Mouse (Mus musculus) heart, postnatal 0 days (tissue): ENCODE measurements around the gene Abcc4. TPM values are rescaled to one million over a fixed set of nuclear protein-coding genes. Genes with fewer than 3 reads are reported as not detected.
A peak's percentile ranks its signal among the peaks of the same experiment; 100 is the strongest.

Experiments used
- ATAC-seq: fragments of 200-750 bp; cut with Nextera tagmentation; 2 replicates; pipeline ENCODE4 v1.8.0; 2017; ENCODE audit warnings: low read depth, moderate number of reproducible peaks, moderate library complexity; ENCODE audit not compliant: insufficient read depth
- DNase-seq: peaks from one replicate; pipeline ENCODE4 v3.0.0-alpha.2; 2016; ENCODE audit warnings: low spot score
- H3K27ac ChIP-seq: fragments of 300-500 bp; sonication (generic); 2 replicates; pipeline ENCODE4 v1.5.1; 2014; ENCODE audit warnings: low read depth, mild to moderate bottlenecking
- H3K27me3 ChIP-seq: fragments of 300-500 bp; sonication (generic); 2 replicates; pipeline ENCODE4 v1.6.1; 2014; ENCODE audit warnings: low read length, mixed read lengths; ENCODE audit not compliant: control insufficient read depth, insufficient read depth
- H3K36me3 ChIP-seq: fragments of 300-500 bp; sonication (generic); replicated peaks from 2 replicates; pipeline ENCODE4 v1.6.1; 2014; ENCODE audit warnings: low read length, mixed read lengths; ENCODE audit not compliant: control insufficient read depth, insufficient read depth
- H3K4me1 ChIP-seq: fragments of 300-500 bp; sonication (generic); 2 replicates; pipeline ENCODE4 v1.6.1; 2014; ENCODE audit warnings: antibody characterized with exemption; ENCODE audit not compliant: control insufficient read depth, insufficient read depth
- H3K4me2 ChIP-seq: fragments of 300-500 bp; sonication (generic); 2 replicates; pipeline ENCODE4 v1.6.1; 2014; ENCODE audit warnings: low read depth, mild to moderate bottlenecking, low read length, moderate library complexity
- H3K4me3 ChIP-seq: fragments of 300-500 bp; sonication (generic); 2 replicates; pipeline ENCODE4 v1.5.1; 2014; ENCODE audit warnings: low read depth, low read length
- H3K9ac ChIP-seq: fragments of 300-500 bp; sonication (generic); replicated peaks from 2 replicates; pipeline ENCODE4 v1.6.1; 2014; ENCODE audit warnings: low read depth, low read length, mixed read lengths
- H3K9me3 ChIP-seq: fragments of 300-500 bp; sonication (generic); replicated peaks from 2 replicates; pipeline ENCODE4 v1.6.1; 2016; ENCODE audit warnings: low read length; ENCODE audit not compliant: control insufficient read depth
- CTCF ChIP-seq: IDR thresholded peaks from 2 replicates; pipeline ENCODE4 v1.5.1; 2016; ENCODE audit warnings: antibody characterized with exemption, control low read depth, low read depth
- EP300 ChIP-seq: IDR thresholded peaks from 2 replicates; pipeline ENCODE4 v1.6.1; 2016; ENCODE audit warnings: antibody characterized with exemption, low read depth
- WGBS: fragments of 180-500 bp; shearing (Covaris S2); extraction: QIAGEN DNeasy Blood & Tissue Kit; methylation state at CpG from one replicate; pipeline ENCODE4 v1.1.7; 2014; 5-methylcytosine and 5-hydroxymethylcytosine counted together
- polyA plus RNA-seq: library from polyadenylated mRNA; unstranded; fragments of >200 nt; fragmentation: Nextera tagmentation; extraction: Ambion mirVana; gene quantifications from 2 replicates; pipeline ENCODE4 v1.2.1, GENCODE M21; 2015
- total RNA-seq: library from RNA; depleted of rRNA; stranded (reverse); fragments of >200 nt; gene quantifications from 2 replicates; pipeline ENCODE4 v1.2.3, GENCODE M21; 2014; ENCODE audit warnings: low replicate concordance

The Abcc4 gene
- total and polyA plus RNA-seq, 2 experiments from 2014 or later: 0.83 to 2.0 TPM

DNA sequence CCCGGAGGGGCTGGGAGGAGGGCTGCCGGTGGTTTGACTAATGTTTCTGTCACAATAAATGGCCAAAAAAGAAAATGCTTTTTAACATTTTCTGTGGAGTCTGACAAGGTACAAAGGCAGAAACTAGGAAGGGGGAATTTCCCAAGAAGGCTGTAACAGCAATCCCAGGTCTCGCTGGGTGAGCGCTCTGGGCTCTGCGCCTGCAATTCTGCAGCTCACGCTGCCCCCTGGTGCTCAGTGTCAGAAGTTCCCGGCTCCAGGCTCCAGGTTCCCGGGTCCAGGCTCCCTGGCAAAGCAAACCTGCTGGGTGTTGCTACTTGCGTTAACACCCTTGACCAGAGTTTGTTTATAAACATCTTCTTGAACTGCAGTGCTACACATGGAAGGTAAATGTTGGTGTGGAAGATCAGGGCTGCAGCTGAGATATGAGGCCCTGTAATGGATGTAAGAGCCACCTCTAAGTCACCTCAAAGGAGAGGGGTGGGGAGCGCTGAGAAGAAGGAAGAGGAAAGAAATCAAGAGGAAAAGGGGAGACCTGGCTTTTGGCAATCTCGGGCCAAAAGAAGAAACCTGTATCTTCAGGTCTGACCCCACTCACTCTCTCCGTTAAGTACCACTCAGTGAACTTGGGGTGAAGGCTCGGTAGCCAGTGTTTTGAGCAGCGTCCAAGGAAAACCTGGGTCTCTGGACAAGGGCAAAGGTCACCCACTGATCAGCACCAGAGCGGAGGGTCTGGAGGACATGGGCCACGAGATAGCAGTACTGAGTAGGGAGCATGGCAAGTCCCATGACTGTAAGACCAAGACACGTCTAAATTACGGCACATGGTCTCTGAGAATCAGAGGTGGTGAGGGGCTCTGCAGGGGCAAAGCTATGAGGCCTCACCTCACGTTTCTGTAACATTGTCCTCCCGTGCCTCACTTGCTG is 114.3 kb downstream of the Abcc4 start:
- Histone ChIP-seq H3K9ac (no peak overlapping the region), H3K4me3 (no peak overlapping the region), H3K4me1 (no peaks in the 10 kb centered on the region), H3K36me3 (no peaks in the 10 kb centered on the region), H3K9me3 (no peaks in the 10 kb centered on the region), H3K4me2 (no peak overlapping the region), H3K27ac (no peak overlapping the region), H3K27me3 (no peaks in the 10 kb centered on the region)
- DNase-seq (peak; percentile 43), ATAC-seq (peak; percentile 82)
- TF ChIP-seq EP300: no peak
- peak; percentile 83 for TF ChIP-seq CTCF
- WGBS: 45% methylated on average over 20 of the region's 20 CpGs

DNA sequence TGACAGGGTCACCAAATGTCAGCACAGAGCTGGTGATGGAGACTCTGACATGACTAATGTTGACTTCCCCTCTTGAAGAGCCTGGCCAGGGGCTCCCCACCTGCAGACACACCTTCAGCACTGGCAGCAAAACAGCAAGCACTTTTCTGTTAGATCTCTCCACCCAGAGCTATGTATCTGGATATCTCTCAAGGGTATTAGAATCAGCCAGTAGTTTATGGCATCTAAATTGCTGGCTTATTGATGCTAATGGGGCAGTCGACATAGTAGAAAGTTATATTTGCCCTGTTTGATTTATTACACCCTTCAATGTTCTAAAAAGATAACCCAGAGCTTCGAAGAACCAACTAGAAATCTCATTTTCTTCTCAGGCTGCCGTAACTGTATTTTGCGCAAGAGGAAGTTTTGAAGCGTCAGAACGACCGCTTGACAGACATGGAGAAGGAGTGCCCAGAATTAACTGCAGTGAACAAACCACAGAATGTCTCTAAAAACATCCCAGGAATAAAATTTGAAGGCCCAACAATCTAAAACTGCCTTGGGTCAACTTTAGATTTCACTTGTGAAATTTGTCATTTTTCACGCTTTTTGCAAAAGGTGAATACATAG is 123.6 kb downstream of the Abcc4 start:
- 86% methylated on average over 8 of the region's 8 CpGs for WGBS
- Histone ChIP-seq H3K4me2 (no peak overlapping the region), H3K27me3 (no peaks in the 10 kb centered on the region), H3K9ac (no peak overlapping the region), H3K9me3 (no peaks in the 10 kb centered on the region), H3K4me3 (no peak overlapping the region), H3K27ac (no peak overlapping the region), H3K4me1 (no peaks in the 10 kb centered on the region), H3K36me3 (no peaks in the 10 kb centered on the region)
- no peak for DNase-seq
- no peak for ATAC-seq
- no peak for TF ChIP-seq EP300
- no peak for TF ChIP-seq CTCF

DNA sequence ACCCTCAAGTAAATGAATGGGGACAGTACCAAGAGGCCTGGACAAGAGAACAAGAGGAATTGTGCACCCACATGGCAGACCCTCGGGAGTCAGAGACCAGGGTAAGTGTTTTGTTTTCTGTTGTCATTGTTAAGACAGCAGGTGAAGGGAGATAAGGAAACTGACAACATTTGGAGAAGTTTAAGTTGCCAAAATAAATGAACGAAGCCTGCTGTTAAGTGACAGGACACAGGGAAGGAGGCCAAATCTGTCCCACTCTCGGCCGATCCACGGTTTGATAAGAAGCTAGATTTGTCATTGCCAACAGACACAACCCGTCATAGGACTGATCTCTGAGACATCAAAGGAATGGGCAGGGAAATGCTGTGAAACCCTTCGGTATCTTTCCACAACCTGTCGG is 124.3 kb downstream of the Abcc4 start:
- H3K9me3 ChIP-seq: no peaks in the 10 kb centered on the region
- H3K4me2 ChIP-seq: no peak overlapping the region
- TF ChIP-seq CTCF (no peak), EP300 (no peak)
- no peak overlapping the region for H3K4me3 ChIP-seq
- no peaks in the 10 kb centered on the region for H3K4me1 ChIP-seq
- no peak overlapping the region for H3K27ac ChIP-seq
- no peaks in the 10 kb centered on the region for H3K27me3 ChIP-seq
- H3K36me3 ChIP-seq: no peaks in the 10 kb centered on the region
- no peak for ATAC-seq
- H3K9ac ChIP-seq: no peak overlapping the region
- DNase-seq: no peak
- WGBS: 27% methylated on average over 8 of the region's 8 CpGs

DNA sequence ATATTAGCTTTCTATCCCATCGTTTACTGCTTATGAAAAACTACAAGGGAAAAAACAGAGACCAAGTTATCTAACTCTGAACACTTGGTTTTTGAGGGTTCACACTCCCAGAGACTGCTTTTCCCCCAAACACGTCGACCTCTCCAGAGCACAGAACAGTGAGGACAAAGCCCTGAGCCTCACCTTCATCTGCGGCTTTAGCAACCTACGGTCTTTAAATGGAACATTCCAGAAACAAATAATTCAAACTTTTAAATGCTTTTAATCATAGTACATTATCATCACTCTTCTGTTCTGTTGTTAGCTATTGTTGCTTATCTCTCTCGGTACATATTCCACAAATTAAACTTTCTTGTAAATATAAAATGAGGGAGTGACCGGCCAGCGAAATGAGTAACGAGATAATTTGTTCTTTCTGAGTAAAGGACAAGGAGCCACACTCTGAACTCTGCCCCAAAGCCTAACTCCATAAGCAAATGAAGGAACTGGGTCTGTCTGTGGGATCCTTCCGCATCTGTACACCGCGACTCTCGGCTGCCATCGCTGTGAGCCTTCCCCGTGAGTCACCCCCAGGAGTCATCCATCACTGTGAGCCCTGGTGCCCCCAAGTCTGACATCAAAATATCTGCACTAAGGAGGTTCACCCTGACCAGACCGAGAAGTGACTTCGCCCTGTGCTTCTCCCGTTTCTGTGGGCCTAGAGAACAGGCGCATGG is 126.8 kb downstream of the Abcc4 start:
- Histone ChIP-seq H3K9me3 (no peaks in the 10 kb centered on the region), H3K4me3 (no peak overlapping the region), H3K4me1 (no peaks in the 10 kb centered on the region), H3K27ac (no peak overlapping the region), H3K27me3 (no peaks in the 10 kb centered on the region), H3K36me3 (no peaks in the 10 kb centered on the region), H3K4me2 (no peak overlapping the region), H3K9ac (no peak overlapping the region)
- 82% methylated on average over 19 of the region's 19 CpGs for WGBS
- no peak for ATAC-seq
- DNase-seq: no peak
- TF ChIP-seq EP300 (no peak), CTCF (no peak)

DNA sequence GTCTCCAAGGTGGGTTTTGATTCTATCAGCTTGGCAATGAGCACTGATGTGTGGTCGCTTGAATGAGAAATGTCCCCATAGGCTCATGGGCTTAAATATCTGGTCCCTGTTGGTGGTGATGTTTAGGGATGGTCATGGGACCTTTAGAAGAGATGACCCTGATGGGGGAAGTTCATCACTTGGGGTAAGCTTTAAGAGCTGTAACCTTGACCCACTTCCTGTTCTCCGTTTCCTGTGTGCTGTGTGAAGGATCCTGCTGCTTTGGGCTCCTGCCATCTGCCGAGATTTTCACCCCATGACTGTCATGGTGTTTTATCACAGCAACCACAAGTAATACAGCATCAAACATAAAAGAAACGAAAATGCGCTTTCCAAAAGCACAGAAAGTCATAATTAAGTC is 128.1 kb downstream of the Abcc4 start:
- H3K4me1 ChIP-seq: no peaks in the 10 kb centered on the region
- 88% methylated on average over 5 of the region's 5 CpGs for WGBS
- ATAC-seq (no peak), DNase-seq (no peak)
- H3K27ac ChIP-seq: no peak overlapping the region
- H3K4me2 ChIP-seq: no peak overlapping the region
- no peak overlapping the region for H3K4me3 ChIP-seq
- H3K9me3 ChIP-seq: no peaks in the 10 kb centered on the region
- no peak overlapping the region for H3K9ac ChIP-seq
- TF ChIP-seq CTCF (no peak), EP300 (no peak)
- H3K27me3 ChIP-seq: no peaks in the 10 kb centered on the region
- no peaks in the 10 kb centered on the region for H3K36me3 ChIP-seq
